Mouse (Mus musculus) gastrocnemius, postnatal 4 days (tissue): ENCODE measurements at regions not wholly inside any gene's neighbourhood (a gene's known extent, or its start where the extent isn't known, plus 50 kb on each side); places are given as distances from the start of the nearest gene placed in this dataset.

Experiments
- DNase-seq, 2 experiments: peaks; one replicate each; pipeline ENCODE4 v3.0.0; 2021 to 2022; ENCODE audit warnings: low spot score in 2 of 2, mixed read lengths in 2 of 2

GRCm38 (mm10) chr14:15603954-15604523, 165.3 kb upstream of the Lrrc3b start:
- no peak for DNase-seq

DNA sequence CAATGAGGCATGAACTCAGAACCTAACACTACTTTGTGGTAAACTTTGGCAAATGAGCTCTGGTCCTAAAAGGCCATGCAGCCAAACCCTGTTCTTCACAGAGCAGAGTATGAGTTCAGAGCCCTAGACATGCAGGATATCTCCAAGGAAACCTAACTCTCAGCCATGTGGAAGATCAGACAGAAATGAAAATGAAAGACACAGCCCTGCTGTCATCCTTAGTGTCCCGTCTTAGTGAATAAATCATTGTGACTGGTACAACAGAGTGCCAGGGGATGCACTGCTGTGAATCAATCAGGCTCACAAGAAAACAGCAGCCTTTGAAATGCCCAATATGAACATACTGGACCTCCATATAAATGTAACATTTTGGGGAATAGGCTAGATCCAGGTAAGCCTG, 171.4 kb upstream of the Lrrc3b start:
- no peak for DNase-seq

- no peak for DNase-seq
Observed at GRCm38 (mm10) chr14:15634581-15634980, 195.8 kb upstream of the Lrrc3b start.

DNA sequence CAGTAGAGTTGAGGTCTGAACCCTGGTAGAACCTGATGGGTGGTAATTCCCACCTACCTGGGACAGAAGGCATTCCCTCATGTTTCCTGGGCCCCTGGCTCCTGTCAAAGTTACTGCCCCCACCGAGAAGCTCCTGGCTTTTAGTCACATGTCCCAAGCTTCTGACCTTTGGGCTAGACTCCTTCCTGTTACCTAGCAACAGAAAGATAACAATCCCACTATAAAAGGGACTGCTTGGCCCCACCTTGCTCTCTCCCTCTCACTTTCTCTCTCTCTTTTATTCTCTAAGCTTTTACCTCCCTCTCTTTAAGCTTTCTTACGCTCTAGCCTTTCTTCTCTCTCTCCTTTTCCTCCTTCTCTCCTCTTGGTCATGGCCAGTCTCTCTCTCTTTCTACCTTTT, 198.9 kb upstream of the Lrrc3b start:
- DNase-seq = no peak

GRCm38 (mm10) chr14:15638869-15639268, 200.1 kb upstream of the Lrrc3b start:
- no peak for DNase-seq

GRCm38 (mm10) chr14:15660886-15661285, 222.1 kb upstream of the Lrrc3b start:
- no peak for DNase-seq

DNA sequence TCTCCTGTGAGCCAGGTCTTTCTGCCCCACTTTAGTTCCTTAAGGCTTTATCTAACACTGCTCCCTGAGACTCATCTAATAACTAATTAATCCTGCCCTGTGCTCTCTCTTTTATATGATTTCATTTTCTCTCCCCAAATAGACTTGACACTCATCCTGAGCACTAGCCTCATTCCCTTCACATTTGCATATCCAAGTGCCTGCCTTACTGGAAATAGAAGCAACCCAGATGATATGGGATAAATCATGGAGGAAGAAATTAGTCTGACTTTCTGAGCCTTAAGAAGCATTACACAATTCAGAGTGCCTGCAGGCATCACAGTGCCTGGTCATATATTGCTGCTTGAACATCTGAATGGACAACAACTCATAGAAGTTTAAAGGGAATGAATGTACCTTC, 233.5 kb upstream of the Lrrc3b start:
- DNase-seq = no peak

DNA sequence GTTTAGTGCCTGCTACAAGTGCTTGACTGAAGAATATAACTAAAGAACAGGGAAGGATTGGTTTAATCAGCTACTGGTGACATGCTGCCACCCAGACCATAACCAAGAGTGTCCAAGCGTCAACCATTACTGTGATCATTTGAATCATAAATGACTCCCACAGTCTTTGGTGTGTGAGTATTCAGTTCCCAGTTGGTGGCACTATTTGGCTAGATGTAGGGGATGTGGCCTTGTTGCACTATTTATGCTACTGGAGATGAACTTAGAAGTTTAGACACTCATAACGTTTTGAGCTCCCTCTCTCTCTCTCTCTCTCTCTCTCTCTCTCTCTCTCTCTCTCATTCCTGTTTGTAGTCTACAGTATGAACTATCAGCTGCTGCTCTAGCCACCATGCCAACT, 238.4 kb upstream of the Lrrc3b start:
- DNase-seq = no peak

DNA sequence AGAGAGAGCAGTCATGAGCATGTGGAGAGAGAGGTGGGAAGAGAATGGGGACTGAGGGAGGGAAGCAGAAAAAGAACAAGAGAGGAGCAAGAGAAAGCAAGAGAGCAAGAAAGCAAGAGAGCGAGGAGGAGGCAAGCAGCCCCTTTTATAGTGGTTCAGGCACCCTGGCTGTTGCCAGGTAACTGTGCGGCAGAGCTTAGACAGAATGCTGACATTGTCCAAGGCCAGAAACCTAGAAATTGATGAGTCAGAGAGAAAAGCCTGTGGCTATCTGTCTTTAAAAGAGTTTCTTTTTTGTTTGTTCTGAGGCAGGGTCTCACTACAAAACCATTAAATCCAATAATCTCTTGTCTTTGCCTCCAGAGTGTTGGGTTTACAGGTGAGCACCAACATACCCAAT, 240.7 kb upstream of the Lrrc3b start:
- no peak for DNase-seq

DNA sequence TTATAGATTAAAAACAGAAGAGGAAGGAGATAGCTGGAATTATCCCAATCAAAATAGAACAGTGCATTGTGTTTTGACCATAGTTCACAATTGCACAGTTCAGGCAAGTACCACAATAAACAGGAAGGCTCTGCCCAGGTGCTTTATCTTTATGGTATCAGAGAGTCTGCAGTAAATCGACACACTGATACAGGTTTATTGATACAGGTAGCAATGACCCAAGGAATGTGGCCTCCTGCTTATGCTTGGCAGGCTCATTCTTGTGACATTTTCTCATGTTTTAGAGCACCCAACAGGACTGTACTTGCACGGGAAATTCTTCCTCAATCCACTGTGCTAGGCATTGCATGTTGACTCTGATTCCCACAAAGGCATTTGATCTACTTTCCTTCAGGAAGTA, 259.2 kb upstream of the Lrrc3b start:
- no peak for DNase-seq

DNA sequence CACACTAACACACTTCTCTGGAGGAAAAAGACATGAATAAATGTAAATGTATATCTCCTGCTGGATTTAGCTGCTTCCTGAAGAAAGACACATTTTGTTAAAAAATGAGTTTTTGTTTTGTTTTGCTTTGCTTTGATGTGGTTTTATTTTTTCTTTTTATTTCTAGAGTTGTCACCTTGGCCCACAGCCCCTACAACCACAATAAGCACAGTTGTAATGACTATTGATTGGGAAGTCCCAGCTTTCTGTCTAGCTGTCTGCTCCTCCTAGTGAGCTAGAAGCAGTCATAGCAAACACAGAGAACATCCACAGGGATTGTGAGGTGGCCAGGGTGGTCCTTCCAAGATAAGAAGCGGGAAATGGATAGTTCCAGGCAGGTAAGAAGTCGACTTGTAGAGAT, 259.8 kb upstream of the Lrrc3b start:
- no peak for DNase-seq

GRCm38 (mm10) chr14:15722135-15722534, 283.3 kb upstream of the Lrrc3b start:
- no peak for DNase-seq

DNA sequence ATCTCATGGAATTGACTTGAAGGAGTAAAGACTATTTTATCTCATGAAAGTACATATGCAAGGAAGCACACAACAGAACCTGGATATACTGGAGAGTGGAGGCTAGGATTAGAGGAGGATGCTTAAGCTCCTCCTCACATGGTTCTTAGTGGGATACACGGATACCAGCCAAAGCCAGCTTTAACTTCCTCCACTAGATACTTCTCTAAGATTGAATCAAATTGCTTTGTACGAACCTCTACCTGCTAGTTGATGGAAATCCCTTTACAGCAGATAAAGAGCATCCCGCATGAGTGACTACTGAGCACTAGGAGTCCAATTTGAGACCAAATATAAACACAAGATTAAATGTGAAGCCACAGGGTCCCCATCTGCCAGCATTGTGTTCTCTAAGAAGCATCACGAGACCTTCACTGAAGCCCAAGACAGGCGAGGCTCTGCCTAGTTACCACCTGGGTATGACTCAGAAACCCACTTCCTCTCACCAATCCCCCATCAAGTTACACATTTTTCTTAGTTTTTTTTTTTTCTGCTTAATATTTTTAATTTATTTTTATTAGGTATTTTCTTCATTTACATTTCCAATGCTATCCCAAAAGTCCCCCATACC, 307.9 kb upstream of the Lrrc3b start:
- DNase-seq = no peak

- no peak for DNase-seq
Observed at GRCm38 (mm10) chr14:15769846-15770448, 331.2 kb upstream of the Lrrc3b start.

DNA sequence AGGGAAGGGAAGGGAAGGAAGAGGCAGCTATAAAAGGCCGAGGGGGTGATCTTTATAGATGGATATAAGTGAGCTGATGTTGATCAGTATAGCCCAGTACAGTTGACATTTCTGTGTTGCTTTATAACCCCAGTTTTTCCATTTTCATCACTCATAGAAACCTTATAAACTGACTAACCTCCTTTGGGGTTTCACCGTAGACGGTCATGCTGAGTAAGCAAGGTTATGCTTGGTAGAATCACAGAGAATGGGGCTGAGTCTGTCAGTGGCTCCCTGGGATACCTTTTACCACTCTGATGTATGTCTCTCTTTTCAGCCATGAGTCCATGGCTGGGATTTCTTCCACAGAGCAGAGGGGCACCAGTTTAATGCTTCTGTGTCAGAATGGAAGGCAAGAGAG, 345.9 kb upstream of the Lrrc3b start:
- no peak for DNase-seq

DNA sequence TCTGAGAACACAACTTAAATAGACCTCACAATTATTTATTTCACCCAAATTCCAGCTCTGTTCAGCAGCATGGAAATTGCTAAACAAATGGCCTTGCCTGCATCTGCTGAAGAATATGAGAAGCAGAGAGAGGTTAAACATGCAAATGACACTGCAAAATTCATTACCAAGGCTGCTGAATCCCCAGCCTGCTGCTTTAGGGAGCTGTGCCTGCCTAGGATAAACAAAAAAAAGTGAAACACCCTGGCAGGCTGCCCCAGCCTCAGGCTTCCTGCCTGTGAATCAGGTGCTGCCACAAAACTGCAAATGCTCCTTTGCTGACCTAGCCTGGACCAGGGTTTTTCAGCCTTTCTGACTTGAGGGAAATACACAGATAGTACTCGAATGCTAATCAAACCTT, 346.4 kb upstream of the Lrrc3b start:
- no peak for DNase-seq

GRCm38 (mm10) chr14:15795698-15796097, 356.9 kb upstream of the Lrrc3b start:
- DNase-seq = no peak

DNA sequence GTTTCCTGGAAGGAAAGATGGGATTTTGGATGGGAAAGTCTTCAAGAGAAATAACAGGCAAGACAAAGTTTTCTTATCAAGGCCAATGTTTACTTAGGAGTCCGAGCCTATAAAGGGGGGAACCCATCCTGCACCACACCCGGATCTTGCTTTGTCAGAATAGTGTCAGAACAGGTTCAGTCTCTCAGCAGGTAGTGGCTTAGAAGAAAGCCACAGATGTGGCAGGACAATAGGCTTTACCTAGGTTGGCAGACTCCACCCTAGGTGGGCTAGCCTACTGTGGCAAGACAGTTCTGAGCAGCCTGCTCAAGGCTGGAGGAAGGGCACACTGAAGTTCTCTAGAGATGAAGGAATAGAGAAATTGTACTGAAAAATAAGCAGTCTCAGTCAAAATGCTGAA, 358.2 kb upstream of the Lrrc3b start:
- DNase-seq = no peak

- DNase-seq = no peak
Observed at GRCm38 (mm10) chr14:15801477-15802099, 362.8 kb upstream of the Lrrc3b start.

GRCm38 (mm10) chr14:15809083-15809482, 370.3 kb upstream of the Lrrc3b start:
- no peak for DNase-seq

DNA sequence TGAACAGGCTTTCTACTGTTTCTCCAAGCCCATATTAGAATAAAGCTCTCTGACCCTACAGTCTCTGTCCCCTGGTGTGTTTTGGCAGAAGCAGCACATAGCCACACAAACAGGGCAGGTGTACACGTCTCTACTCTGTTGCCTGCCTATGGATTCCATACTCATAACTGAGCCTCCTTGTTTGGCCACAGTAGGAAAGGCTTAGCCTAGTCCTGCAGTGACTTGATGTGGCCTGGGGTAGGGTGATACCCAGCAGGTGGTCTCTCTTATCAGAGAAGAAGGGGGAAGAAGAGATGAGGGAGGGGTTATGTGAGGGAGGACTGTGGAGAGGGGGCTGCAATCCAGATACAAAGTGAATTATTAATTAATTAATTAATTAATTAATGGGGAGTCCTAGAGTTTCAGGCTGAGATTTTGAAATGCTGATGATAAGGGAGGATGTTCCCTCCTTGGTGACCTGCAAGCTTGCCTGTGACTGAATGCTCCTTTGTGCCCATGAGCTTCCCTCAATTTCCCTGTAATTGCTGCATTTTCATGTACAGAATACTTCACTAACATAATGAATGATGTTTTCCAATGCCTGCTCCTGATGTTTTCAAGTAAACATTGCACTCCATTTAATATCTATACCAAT, 402.7 kb upstream of the Lrrc3b start:
- no peak for DNase-seq

DNA sequence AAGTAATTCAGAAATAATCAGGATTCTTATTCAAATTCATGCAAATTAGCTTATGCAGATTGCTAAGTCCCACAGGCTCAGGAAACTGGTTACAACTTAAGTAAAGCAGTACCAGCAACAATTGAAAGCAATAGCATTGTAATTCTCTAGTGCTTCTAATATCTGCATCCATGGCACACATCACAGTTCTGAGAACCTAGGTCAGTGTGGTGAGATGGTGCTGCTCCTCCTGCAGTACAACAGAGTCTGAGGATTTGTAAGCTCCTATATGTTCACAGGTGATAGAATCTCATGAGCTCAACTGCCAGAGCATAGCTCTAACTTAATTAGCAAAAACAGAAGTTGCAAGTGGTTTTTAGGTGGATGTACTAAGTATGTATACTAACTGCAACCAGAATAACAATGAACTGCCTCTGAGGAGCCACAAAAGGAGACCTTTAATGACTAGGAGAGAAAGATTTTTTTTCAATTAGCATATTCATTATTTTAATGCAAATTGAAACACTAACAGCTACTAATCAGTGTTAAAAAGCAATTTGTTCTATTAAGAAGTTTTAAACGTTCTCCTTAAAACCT, 403.3 kb upstream of the Lrrc3b start:
- no peak for DNase-seq
